Mouse (Mus musculus): ENCODE measurements around the gene 1700023F06Rik. TPM values are rescaled to one million over a fixed set of nuclear protein-coding genes. Genes with fewer than 3 reads are reported as not detected.

1700023F06Rik gene
- polyA plus RNA-seq, 1 experiment from 2014 or later = 2.4 TPM

GRCm38 (mm10) chr11:103246081-103246730 is 37.8 kb upstream of the 1700023F06Rik start:
- no peak for ATAC-seq (ENCODE audit: low read depth)
- Histone ChIP-seq H3K9me3 (ENCODE audit: control insufficient read depth, low read length) (no peaks in the 10 kb centered on the region), H3K9ac (replicated peaks; ENCODE audit: low read depth, low read length) (no peak overlapping the region), H3K4me3 (ENCODE audit: low read depth, low read length) (no peak overlapping the region), H3K4me1 (ENCODE audit: control insufficient read depth, insufficient read depth, low read length) (peaks cover 6% of the 10 kb centered on the region; the same call in 1 of the 2 replicates), H3K36me3 (ENCODE audit: control insufficient read depth, insufficient read depth, low read length) (no peaks in the 10 kb centered on the region), H3K4me2 (ENCODE audit: low read depth, low read length) (no peak overlapping the region), H3K27ac (ENCODE audit: low read depth, low read length) (no peak overlapping the region), H3K27me3 (ENCODE audit: control insufficient read depth, insufficient read depth, low read length) (no peaks in the 10 kb centered on the region)
- WGBS = 76% methylated on average over 10 of the region's 10 CpGs

GRCm38 (mm10) chr11:103244856-103245255 is 36.5 kb upstream of the 1700023F06Rik start:
- Histone ChIP-seq H3K4me2 (ENCODE audit: low read depth, low read length) (no peak overlapping the region), H3K4me3 (ENCODE audit: low read depth, low read length) (no peak overlapping the region), H3K27ac (ENCODE audit: low read depth, low read length) (no peak overlapping the region), H3K4me1 (ENCODE audit: control insufficient read depth, insufficient read depth, low read length) (peaks cover 6% of the 10 kb centered on the region; the same call in 1 of the 2 replicates), H3K9ac (replicated peaks; ENCODE audit: low read depth, low read length) (no peak overlapping the region), H3K27me3 (ENCODE audit: control insufficient read depth, insufficient read depth, low read length) (no peaks in the 10 kb centered on the region), H3K9me3 (ENCODE audit: control insufficient read depth, low read length) (no peaks in the 10 kb centered on the region), H3K36me3 (ENCODE audit: control insufficient read depth, insufficient read depth, low read length) (no peaks in the 10 kb centered on the region)
- WGBS = 79% methylated on average over 4 of the region's 4 CpGs
- ATAC-seq (ENCODE audit: low read depth) = no peak

- ATAC-seq (ENCODE audit: low read depth) = no peak
- 53% methylated on average over 7 of the region's 7 CpGs for WGBS
- no peak overlapping the region for H3K4me2 ChIP-seq (ENCODE audit: low read depth, low read length)
- H3K4me3 ChIP-seq (ENCODE audit: low read depth, low read length) = no peak overlapping the region
- H3K36me3 ChIP-seq (ENCODE audit: control insufficient read depth, insufficient read depth, low read length) = 0 out of 2 replicates have a peak, but pooled peaks cover 6% of the 10 kb centered on the region
- no peaks in the 10 kb centered on the region for H3K27me3 ChIP-seq (ENCODE audit: control insufficient read depth, insufficient read depth, low read length)
- no peak overlapping the region for H3K9ac ChIP-seq (replicated peaks; ENCODE audit: low read depth, low read length)
- H3K27ac ChIP-seq (ENCODE audit: low read depth, low read length) = no peak overlapping the region
- H3K4me1 ChIP-seq (ENCODE audit: control insufficient read depth, insufficient read depth, low read length) = no peaks in the 10 kb centered on the region
- H3K9me3 ChIP-seq (ENCODE audit: control insufficient read depth, low read length) = no peaks in the 10 kb centered on the region
Measured at GRCm38 (mm10) chr11:103240740-103241139, 32.4 kb upstream of the 1700023F06Rik start.

GRCm38 (mm10) chr11:103237757-103238156 is 29.4 kb upstream of the 1700023F06Rik start:
- ATAC-seq (ENCODE audit: low read depth) = no peak
- Histone ChIP-seq H3K36me3 (ENCODE audit: control insufficient read depth, insufficient read depth, low read length) (0 out of 2 replicates have a peak, but pooled peaks cover 6% of the 10 kb centered on the region), H3K9me3 (ENCODE audit: control insufficient read depth, low read length) (no peaks in the 10 kb centered on the region), H3K4me3 (ENCODE audit: low read depth, low read length) (no peak overlapping the region), H3K9ac (replicated peaks; ENCODE audit: low read depth, low read length) (no peak overlapping the region), H3K4me1 (ENCODE audit: control insufficient read depth, insufficient read depth, low read length) (no peaks in the 10 kb centered on the region), H3K27me3 (ENCODE audit: control insufficient read depth, insufficient read depth, low read length) (no peaks in the 10 kb centered on the region), H3K4me2 (ENCODE audit: low read depth, low read length) (no peak overlapping the region), H3K27ac (ENCODE audit: low read depth, low read length) (no peak overlapping the region)
- 78% methylated on average over 9 of the region's 9 CpGs for WGBS

GRCm38 (mm10) chr11:103236903-103237302 is 28.5 kb upstream of the 1700023F06Rik start:
- Histone ChIP-seq H3K9ac (replicated peaks; ENCODE audit: low read depth, low read length) (no peak overlapping the region), H3K36me3 (ENCODE audit: control insufficient read depth, insufficient read depth, low read length) (0 out of 2 replicates have a peak, but pooled peaks cover 6% of the 10 kb centered on the region)
- no peak for ATAC-seq (ENCODE audit: low read depth)

GRCm38 (mm10) chr11:103236431-103236830 is 28.1 kb upstream of the 1700023F06Rik start:
- no peaks in the 10 kb centered on the region for H3K4me1 ChIP-seq (ENCODE audit: control insufficient read depth, insufficient read depth, low read length)
- ATAC-seq (ENCODE audit: low read depth) = no peak
- H3K9me3 ChIP-seq (ENCODE audit: control insufficient read depth, low read length) = no peaks in the 10 kb centered on the region
- no peak overlapping the region for H3K9ac ChIP-seq (replicated peaks; ENCODE audit: low read depth, low read length)
- 82% methylated on average over 6 of the region's 6 CpGs for WGBS
- H3K27me3 ChIP-seq (ENCODE audit: control insufficient read depth, insufficient read depth, low read length) = no peaks in the 10 kb centered on the region
- 0 out of 2 replicates have a peak, but pooled peaks cover 6% of the 10 kb centered on the region for H3K36me3 ChIP-seq (ENCODE audit: control insufficient read depth, insufficient read depth, low read length)
- H3K4me3 ChIP-seq (ENCODE audit: low read depth, low read length) = no peak overlapping the region
- H3K27ac ChIP-seq (ENCODE audit: low read depth, low read length) = no peak overlapping the region
- H3K4me2 ChIP-seq (ENCODE audit: low read depth, low read length) = no peak overlapping the region

More at GRCm38 (mm10) chr11:103236903-103237302, 28.5 kb upstream of the 1700023F06Rik start:
- no peaks in the 10 kb centered on the region for H3K27me3 ChIP-seq (ENCODE audit: control insufficient read depth, insufficient read depth, low read length)
- WGBS = 88% methylated on average over 10 of the region's 10 CpGs
- no peaks in the 10 kb centered on the region for H3K4me1 ChIP-seq (ENCODE audit: control insufficient read depth, insufficient read depth, low read length)
- H3K27ac ChIP-seq (ENCODE audit: low read depth, low read length) = no peak overlapping the region
- H3K4me3 ChIP-seq (ENCODE audit: low read depth, low read length) = no peak overlapping the region
- no peak overlapping the region for H3K4me2 ChIP-seq (ENCODE audit: low read depth, low read length)
- no peaks in the 10 kb centered on the region for H3K9me3 ChIP-seq (ENCODE audit: control insufficient read depth, low read length)

GRCm38 (mm10) chr11:103235702-103236101 is 27.3 kb upstream of the 1700023F06Rik start:
- no peak overlapping the region for H3K27ac ChIP-seq (ENCODE audit: low read depth, low read length)
- WGBS = 77% methylated on average over 11 of the region's 11 CpGs
- no peaks in the 10 kb centered on the region for H3K9me3 ChIP-seq (ENCODE audit: control insufficient read depth, low read length)
- peaks cover 9% of the 10 kb centered on the region; the same call in 1 of the 2 replicates for H3K36me3 ChIP-seq (ENCODE audit: control insufficient read depth, insufficient read depth, low read length)
- H3K4me3 ChIP-seq (ENCODE audit: low read depth, low read length) = no peak overlapping the region
- ATAC-seq (ENCODE audit: low read depth) = no peak
- H3K4me1 ChIP-seq (ENCODE audit: control insufficient read depth, insufficient read depth, low read length) = no peaks in the 10 kb centered on the region
- no peak overlapping the region for H3K9ac ChIP-seq (replicated peaks; ENCODE audit: low read depth, low read length)
- no peak overlapping the region for H3K4me2 ChIP-seq (ENCODE audit: low read depth, low read length)
- H3K27me3 ChIP-seq (ENCODE audit: control insufficient read depth, insufficient read depth, low read length) = no peaks in the 10 kb centered on the region

GRCm38 (mm10) chr11:103234447-103234846 is 26.1 kb upstream of the 1700023F06Rik start:
- H3K4me2 ChIP-seq (ENCODE audit: low read depth, low read length) = no peak overlapping the region
- no peaks in the 10 kb centered on the region for H3K27me3 ChIP-seq (ENCODE audit: control insufficient read depth, insufficient read depth, low read length)
- H3K4me3 ChIP-seq (ENCODE audit: low read depth, low read length) = no peak overlapping the region
- H3K9me3 ChIP-seq (ENCODE audit: control insufficient read depth, low read length) = no peaks in the 10 kb centered on the region
- no peaks in the 10 kb centered on the region for H3K4me1 ChIP-seq (ENCODE audit: control insufficient read depth, insufficient read depth, low read length)
- no peak for ATAC-seq (ENCODE audit: low read depth)
- H3K9ac ChIP-seq (replicated peaks; ENCODE audit: low read depth, low read length) = no peak overlapping the region
- 66% methylated on average over 1 of the region's 1 CpGs for WGBS
- H3K27ac ChIP-seq (ENCODE audit: low read depth, low read length) = no peak overlapping the region
- H3K36me3 ChIP-seq (ENCODE audit: control insufficient read depth, insufficient read depth, low read length) = peaks cover 16% of the 10 kb centered on the region

- H3K36me3 ChIP-seq (ENCODE audit: control insufficient read depth, insufficient read depth, low read length) = peaks cover 14% of the 10 kb centered on the region
- WGBS = 36% methylated on average over 7 of the region's 7 CpGs
- H3K27ac ChIP-seq (ENCODE audit: low read depth, low read length) = no peak overlapping the region
- H3K4me3 ChIP-seq (ENCODE audit: low read depth, low read length) = no peak overlapping the region
- no peak for ATAC-seq (ENCODE audit: low read depth)
- no peak overlapping the region for H3K9ac ChIP-seq (replicated peaks; ENCODE audit: low read depth, low read length)
- H3K27me3 ChIP-seq (ENCODE audit: control insufficient read depth, insufficient read depth, low read length) = no peaks in the 10 kb centered on the region
- H3K9me3 ChIP-seq (ENCODE audit: control insufficient read depth, low read length) = no peaks in the 10 kb centered on the region
- no peaks in the 10 kb centered on the region for H3K4me1 ChIP-seq (ENCODE audit: control insufficient read depth, insufficient read depth, low read length)
- no peak overlapping the region for H3K4me2 ChIP-seq (ENCODE audit: low read depth, low read length)
Measured at GRCm38 (mm10) chr11:103232966-103233365, 24.6 kb upstream of the 1700023F06Rik start.
